Mouse (Mus musculus) myocyte (in vitro differentiated cells): ENCODE measurements around the gene Rere.

Experiments
- MAX ChIP-seq: IDR thresholded peaks from one replicate; pipeline ENCODE4 v1.6.1; 2011; ENCODE audit warnings: low read depth, mild to moderate bottlenecking, control low read depth
- POLR2A ChIP-seq: IDR thresholded peaks from one replicate; pipeline ENCODE4 v1.6.1; 2011; ENCODE audit warnings: low read depth, mild to moderate bottlenecking, control low read depth, moderate library complexity; ENCODE audit not compliant: insufficient read length
- TCF3 ChIP-seq: IDR thresholded peaks from one replicate; pipeline ENCODE4 v1.6.1; 2011; ENCODE audit warnings: low read depth, control low read depth; ENCODE audit not compliant: insufficient read length

GRCm38 (mm10) chr4:150399032-150399431 lies 117.6 kb downstream of the Rere start:
- TF ChIP-seq POLR2A: no peak
- no peak for TF ChIP-seq MAX
- no peak for TF ChIP-seq TCF3
